Mouse (Mus musculus) ovary, adult 2 months (tissue): Measurements from ENCODE around the gene Vmn1r20. TPM values are rescaled to one million over a fixed set of nuclear protein-coding genes. Genes with fewer than 3 reads are reported as not detected.

ENCODE experiments used
- polyA plus RNA-seq: library from polyadenylated mRNA; depleted of rRNA; stranded (reverse); fragments of >200 nt; gene quantifications from 2 replicates; pipeline ENCODE4 v1.2.3, GENCODE M21; 2012; rRNA removed

Vmn1r20 gene
- not detected in 2 replicates for polyA plus RNA-seq

DNA sequence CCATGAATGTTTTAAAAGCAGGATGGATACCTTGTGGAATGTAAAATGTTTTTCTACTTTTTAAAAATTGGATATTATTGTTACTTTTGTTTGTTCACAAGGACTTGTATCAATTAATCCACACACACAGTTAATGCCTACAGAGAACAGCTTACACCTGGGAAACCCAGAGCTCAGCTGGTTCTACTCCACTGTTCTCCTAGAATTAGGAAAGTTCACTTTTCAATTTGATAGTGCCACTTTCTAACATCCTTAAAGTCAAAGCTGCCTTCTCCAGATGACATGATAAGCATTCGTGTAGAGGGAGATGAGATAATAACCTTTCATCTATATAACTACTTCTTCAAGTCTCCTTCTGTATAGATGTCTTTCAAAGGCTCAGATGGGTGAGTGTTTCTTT, at the start of gene Vmn1r20:
Vmn1r20 (plus strand) TSS at position 301 of the 400 bp plus-strand sequence.

GRCm38 (mm10) chr6:57395683-57396082, 33.0 kb upstream of the Vmn1r20 start, which contains the start of gene Vmn1r18:
Gene Vmn1r18, minus strand, starts transcription at chr6:57395783.

GRCm38 (mm10) chr6:57403480-57403879, 25.2 kb upstream of the Vmn1r20 start, which contains the start of gene Vmn1r19:
Gene Vmn1r19, plus strand, starts transcription at chr6:57403780.

Other genes with a start within 250 kb of the Vmn1r20 start
- gene Vmn1r13, start 225.6 kb upstream of the Vmn1r20 start, polyA plus RNA-seq, result not detected in 2 replicates
- gene Vmn1r14, start 197.2 kb upstream of the Vmn1r20 start, polyA plus RNA-seq, result not detected in 2 replicates
- not detected in 2 replicates for gene Vmn1r15, start 171.0 kb upstream of the Vmn1r20 start, polyA plus RNA-seq
- gene Vmn1r16, start 99.4 kb upstream of the Vmn1r20 start, polyA plus RNA-seq, result not detected in 2 replicates
- not detected in 2 replicates for gene Vmn1r17, start 65.2 kb upstream of the Vmn1r20 start, polyA plus RNA-seq
- gene Vmn1r18, start 33.1 kb upstream of the Vmn1r20 start, polyA plus RNA-seq, result not detected in 2 replicates
- not detected in 2 replicates for gene Vmn1r19, start 25.1 kb upstream of the Vmn1r20 start, polyA plus RNA-seq
- gene Ppm1k, start 106.5 kb downstream of the Vmn1r20 start, polyA plus RNA-seq, result 1.4 and 1.7 TPM in 2 replicates
- gene Herc6, start 152.1 kb downstream of the Vmn1r20 start, polyA plus RNA-seq, result 10.3 and 15.9 TPM in 2 replicates